Mouse (Mus musculus) common myeloid progenitor, adult 5-6 weeks (primary cell): ENCODE data around the gene Dner. TPM values are rescaled to one million over a fixed set of nuclear protein-coding genes. Genes with fewer than 3 reads are reported as not detected.
A peak's percentile ranks its signal among the peaks of the same experiment; 100 is the strongest.

ENCODE experiments used
- ATAC-seq: replicated peaks from 2 replicates; pipeline ENCODE4 v1.8.0; 2016; ENCODE audit warnings: low read depth, mild to moderate bottlenecking, moderate TSS enrichment, inconsistent platforms; ENCODE audit not compliant: poor library complexity, severe bottlenecking
- total RNA-seq: library from RNA; stranded (forward); fragments of 200-1000, 187-1606 nt; gene quantifications from 2 replicates; pipeline ENCODE4 v1.2.3, GENCODE M21; 2017

Gene Dner
- total RNA-seq, 1 experiment from 2014 or later: not detected

DNA sequence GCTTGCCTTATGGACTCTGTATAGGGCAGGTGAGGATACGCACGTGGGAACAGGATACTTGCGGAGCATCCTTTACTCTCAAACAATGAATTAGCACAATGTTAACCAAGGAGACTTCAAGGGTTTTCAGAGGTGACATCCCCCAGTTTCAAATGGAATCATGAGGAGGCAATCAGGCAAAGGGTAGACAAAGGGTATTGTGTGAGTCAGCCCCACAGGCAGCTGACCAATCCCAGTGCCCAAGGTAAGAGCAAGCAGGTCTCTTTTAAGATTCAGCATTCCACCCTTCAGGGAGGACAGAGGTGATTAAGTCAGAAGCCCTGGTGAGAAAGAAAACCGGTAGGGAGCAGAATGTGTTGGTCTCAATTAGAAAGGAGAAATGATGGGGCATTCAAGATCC is 55.6 kb downstream of the Dner start:
- ATAC-seq: no peak

- no peak for ATAC-seq
Measured at GRCm38 (mm10) chr1:84636890-84637289, 59.1 kb downstream of the Dner start.

DNA sequence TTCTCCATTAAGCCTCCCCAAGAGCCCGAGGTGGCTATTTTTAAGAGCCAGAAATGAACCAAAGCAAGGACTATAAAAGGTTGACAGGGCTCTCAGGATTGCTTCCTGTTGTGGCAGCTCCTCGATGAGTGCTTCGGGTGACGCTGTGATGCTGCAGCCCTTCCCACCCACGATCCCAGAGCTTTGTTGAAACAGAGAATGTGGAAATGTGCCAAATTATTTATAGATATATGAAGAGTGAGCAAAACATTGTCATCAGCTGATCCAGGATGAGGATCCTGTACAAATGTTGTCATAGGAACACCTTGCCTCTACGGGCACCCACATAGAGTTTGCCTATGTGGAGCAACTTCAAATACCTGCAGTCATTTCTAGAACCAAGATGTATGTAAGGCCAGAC is 67.8 kb downstream of the Dner start:
- no peak for ATAC-seq

DNA sequence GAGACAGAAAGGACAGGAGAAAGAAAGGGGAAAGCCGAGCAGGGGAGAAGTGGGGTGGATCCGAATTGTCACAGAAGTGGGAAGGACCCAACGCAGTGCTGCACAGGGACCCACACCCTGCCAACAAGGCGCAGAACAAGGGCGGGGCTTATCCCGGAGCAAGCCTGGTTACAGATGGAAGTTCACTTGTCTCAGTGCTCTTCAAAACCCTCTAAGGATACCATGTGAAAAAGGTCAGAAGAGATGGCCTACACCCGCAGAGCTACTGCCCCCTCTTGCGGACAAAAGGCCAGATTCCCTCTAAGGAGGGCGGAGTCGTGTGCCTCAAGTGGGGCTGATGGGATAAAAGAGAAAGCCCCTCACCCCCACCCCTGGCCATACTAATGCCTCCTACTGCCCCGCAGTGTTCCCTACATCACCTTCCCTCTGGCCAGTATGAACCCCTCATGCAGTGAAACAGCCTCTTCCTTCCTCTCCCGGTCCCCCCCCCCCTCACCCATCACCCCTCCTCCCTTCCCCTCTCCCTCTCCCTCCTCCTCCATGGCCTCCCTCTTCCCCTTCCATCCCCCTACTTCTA is 73.0 kb downstream of the Dner start:
- 0 out of 2 replicates have a peak, but pooled peaks have one; percentile 25 for ATAC-seq

DNA sequence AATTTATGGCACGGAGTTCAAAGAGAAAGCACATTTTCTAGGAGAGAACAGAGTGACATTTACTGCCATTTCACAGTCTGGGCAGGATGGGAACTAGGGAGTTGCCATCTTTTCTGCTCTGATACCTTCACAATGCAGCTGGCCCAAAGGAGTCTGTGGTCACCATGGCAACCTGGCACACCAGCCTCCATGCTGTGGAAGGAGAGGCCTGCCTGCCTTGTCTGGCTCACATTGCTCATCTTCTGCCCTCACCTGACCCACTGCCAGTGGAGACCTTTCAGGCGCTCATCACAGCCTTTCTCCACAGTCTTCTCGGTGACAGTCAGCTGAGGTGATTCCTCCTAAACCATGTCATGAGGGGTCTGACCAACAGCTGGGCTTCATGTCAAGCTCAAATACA is 74.7 kb downstream of the Dner start:
- ATAC-seq: no peak

DNA sequence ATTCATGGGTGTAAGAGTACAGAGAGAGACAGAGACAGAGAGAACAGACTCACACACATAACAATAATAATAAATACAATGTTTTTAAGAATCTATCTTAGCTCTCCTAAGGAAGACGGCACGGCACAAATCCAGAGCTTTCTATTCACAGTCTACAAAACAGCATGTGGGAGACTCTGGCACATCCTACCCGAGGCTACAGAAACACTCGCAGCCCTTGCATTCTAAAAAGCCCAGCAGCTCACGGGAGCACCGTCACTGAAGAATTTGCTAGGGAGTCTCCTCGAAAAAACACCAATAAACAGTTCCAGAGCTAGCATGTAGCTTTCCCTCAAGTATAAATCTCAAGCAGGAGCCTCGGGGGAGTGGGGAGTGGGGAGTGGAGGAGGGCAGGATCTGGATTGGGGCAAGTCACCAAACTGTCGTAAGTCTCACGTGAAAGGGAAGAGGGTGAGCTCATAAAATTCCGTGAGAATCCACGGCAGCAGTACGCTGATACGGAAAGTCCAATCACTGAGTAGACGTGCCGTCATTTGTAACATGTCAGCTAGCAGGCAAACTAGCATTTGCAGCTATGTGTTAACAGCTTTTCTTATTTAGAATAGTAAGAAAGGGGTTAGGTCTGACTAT is 76.8 kb downstream of the Dner start:
- ATAC-seq: no peak

- ATAC-seq: peak; percentile 67
Measured at GRCm38 (mm10) chr1:84618094-84618493, 77.9 kb downstream of the Dner start.

DNA sequence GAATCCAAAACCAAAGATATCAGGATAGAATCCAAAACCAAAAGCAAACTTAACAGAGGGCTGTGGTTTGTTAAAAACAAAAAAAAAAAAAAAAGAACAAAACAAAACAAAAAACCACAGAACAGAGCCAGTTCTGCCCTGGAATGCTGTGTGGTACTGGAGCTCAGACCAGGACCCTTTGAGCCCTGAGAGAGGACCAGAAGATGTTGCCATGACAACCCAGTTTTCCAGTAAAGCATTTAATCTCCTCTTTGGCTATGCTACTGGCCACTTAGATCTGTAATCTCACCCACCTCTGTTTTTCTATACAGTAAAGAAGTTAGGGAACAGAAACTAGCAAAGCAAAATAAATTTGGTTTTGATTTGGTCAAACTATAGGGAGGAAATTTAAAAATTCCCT is 79.9 kb downstream of the Dner start:
- ATAC-seq: no peak

- ATAC-seq: peak; percentile 61
Measured at GRCm38 (mm10) chr1:84614596-84614995, 81.4 kb downstream of the Dner start.

DNA sequence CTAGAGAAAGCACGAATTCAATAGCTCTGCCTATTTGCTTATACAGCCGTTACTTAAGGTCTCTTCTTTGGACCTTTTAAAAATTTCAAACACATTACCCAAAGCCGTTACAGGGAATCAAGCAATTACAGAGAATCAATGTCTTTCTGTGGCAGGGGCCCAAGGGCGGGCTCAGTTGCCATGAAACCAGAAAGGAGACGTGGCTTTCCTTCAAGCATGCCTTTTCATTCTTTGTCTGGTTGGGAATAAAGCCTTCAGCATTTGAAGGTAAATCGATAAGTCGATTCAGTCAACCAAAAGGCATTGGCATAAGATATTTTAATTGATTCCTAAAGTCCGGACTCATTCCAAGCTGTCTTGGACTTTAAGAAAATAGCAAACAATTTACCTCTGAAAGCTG is 82.9 kb downstream of the Dner start:
- no peak for ATAC-seq

DNA sequence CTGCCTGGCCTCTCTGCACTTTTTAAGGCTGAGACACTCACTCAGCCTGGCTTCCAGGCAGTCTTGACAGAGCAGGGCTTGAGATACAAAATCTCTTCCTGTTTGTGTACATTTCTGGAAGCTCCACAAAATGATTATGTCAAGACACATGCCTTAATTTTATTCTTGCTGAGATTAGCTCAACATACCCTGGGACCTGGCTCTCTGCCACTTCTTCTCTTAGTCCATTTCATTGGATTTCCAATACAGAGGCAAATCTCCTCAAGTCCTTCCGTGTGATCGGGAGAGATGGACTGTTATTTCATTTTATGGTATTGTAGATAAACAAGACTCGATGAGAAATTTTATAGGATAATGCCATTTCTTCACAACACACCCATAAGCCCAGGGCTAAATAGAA is 84.7 kb downstream of the Dner start:
- no peak for ATAC-seq

- ATAC-seq: no peak
Measured at GRCm38 (mm10) chr1:84599025-84599424, 97.0 kb downstream of the Dner start.

- ATAC-seq: no peak
Measured at GRCm38 (mm10) chr1:84596023-84596422, 100.0 kb downstream of the Dner start.

DNA sequence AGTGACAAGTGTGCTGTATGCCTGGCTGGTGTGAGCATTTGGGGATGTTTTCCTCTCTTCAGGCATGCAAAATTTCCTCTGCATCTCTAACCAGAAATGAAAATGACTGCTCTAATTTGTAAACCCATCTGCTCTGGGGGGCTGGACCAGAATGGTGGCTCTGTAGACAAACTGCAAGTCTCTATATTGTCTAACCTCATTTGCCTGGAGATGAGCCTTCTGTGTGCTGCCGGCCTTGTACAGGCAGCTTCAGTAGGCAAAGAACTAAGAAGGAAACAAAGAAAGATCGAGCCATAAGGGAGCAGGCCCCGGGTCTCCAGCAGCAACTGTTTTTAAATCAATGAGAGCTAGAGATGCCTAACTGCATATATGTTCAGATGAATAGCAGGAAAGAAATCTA is 103.6 kb downstream of the Dner start:
- no peak for ATAC-seq

DNA sequence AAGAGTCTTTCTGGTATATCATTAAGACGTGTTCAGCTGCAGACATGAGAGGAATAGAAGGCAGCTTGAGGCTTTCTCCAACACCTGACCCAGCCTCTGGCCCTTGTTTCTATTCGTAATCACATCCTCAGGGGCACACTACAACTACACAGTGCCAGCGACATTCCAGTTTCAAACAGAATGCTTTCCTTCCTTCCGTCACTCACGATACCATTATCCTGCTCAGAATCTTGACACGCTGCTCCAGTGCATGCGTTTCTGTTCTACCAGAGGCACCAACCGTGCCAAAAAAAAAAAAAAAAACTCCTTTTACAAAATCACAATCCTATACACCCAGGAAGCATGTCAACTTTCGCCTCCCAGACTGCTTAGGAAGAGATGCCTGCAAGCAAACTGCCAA is 105.5 kb downstream of the Dner start:
- ATAC-seq: no peak

GRCm38 (mm10) chr1:84585434-84585833 is 110.6 kb downstream of the Dner start:
- no peak for ATAC-seq

- peak; percentile 89 for ATAC-seq
Measured at GRCm38 (mm10) chr1:84581812-84582211, 114.2 kb downstream of the Dner start.

DNA sequence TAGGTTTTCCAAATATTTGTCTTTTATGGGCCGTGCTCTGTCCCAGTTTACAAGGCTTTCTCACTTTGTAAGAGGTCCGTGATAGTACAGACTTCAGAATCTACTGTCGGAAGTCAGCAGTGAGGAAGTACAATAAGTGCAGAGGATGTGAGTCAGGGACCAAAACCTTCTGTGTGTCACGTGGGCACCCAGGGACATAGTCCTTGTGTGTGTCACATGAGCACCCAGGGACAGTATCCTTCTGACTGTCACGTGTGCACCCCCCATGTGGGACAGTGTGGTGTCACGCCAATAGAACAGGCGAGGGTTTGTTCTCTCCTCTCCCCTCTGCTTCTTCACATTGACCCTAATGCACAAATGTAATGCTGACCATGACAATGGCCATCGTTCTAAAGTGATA is 134.2 kb downstream of the Dner start:
- no peak for ATAC-seq

- no peak for ATAC-seq
Measured at GRCm38 (mm10) chr1:84561387-84561786, 134.6 kb downstream of the Dner start.

GRCm38 (mm10) chr1:84556546-84557511 is 139.2 kb downstream of the Dner start:
- ATAC-seq: no peak

DNA sequence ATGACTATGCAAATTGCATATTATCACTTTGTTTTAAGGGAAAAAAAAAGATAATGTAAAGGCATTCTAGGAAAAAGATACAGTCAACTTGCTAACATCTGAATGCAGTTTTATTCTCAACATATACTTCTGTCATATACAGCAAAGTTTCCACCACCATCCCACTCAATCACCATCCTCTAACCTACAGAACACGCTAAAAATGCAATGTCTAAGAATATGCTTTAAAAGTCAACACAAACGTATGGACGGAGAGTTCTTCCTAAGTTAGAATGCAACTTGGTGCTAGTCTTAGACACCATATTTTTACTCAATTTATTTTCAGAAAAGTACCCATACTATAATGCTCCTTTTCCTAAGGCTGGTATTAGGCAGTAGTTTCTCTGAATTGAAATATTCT is 144.0 kb downstream of the Dner start:
- ATAC-seq: no peak
